Mouse (Mus musculus) heart, adult 2 months (tissue): ENCODE measurements around the gene Mcpt2.
"Not testable (repeated sequence)": the region's sequence is repeated elsewhere in the genome, so short reads cannot be mapped to it uniquely, and the experiment has no call there.

Source experiments
- CTCF ChIP-seq: fragments of 200-600 bp; IDR thresholded peaks from 2 replicates; pipeline ENCODE4 v1.8.1; 2022; ENCODE audit warnings: antibody characterized with exemption, mild to moderate bottlenecking, moderate library complexity
- EP300 ChIP-seq: fragments of 200-500 bp; IDR thresholded peaks from 2 replicates; pipeline ENCODE4 v1.6.1; 2011; ENCODE audit warnings: low read depth, low read length, control low read depth; ENCODE audit not compliant: insufficient read depth
- POLR2A ChIP-seq: fragments of 200-500 bp; IDR thresholded peaks from 2 replicates; pipeline ENCODE4 v1.6.1; 2011; ENCODE audit warnings: mild to moderate bottlenecking, low read depth, low read length, control low read depth; ENCODE audit not compliant: insufficient read depth

GRCm38 (mm10) chr14:56041792-56042191, at the start of gene Mcpt2:
- not testable (repeated sequence) for TF ChIP-seq EP300, POLR2A, CTCF
